Mouse (Mus musculus): ENCODE results near the gene Syngap1.
"Not testable (repeated sequence)": the region's sequence is repeated elsewhere in the genome, so short reads cannot be mapped to it uniquely, and the experiment has no call there.

Gene Syngap1

GRCm38 (mm10) chr17:26941031-26941789 is at the start of gene Syngap1:
Gene Syngap1 (plus strand): TSS chr17:26941253.
- peak in 1 of 2 experiments; percentile 36 for DNase-seq (ENCODE audit: low spot score in 2 of 2)

DNA sequence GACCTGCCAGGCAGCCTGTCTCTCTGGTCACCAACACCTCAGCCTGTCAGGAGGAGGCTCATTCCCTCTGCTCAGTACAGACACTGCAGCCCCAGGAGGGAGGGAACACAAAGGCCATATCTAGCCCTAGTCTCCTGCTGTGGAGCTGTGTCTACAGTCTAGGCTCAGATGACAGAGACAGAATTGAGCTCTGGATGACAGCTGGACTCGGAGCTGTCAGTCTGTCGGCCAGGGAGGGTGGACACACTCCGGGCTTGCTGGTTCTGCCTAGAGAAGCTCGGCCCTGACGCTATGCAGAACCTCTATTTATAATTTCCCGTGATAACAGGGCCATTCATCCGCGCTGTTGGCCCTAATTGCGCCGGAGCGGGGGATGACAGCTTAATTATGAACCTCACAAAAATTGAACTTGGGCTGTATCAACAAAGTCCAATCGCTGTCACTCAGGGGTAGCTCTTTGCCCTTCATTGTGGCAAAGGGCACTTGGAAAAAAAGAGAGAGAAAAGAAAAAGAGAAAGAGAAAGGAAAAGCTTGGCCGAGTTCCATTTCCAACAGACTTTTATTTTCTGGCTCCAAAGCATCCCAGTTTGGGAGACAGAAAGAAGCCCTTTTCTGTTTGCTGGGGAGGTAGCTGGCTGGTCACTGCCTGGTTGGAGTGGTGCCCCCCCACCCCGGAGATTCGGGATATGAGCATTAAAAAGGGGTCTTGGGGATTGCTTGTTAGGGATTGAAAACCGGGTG is 48.2 kb upstream of the Syngap1 start:
- no peak for DNase-seq (ENCODE audit: low spot score in 2 of 2)

DNA sequence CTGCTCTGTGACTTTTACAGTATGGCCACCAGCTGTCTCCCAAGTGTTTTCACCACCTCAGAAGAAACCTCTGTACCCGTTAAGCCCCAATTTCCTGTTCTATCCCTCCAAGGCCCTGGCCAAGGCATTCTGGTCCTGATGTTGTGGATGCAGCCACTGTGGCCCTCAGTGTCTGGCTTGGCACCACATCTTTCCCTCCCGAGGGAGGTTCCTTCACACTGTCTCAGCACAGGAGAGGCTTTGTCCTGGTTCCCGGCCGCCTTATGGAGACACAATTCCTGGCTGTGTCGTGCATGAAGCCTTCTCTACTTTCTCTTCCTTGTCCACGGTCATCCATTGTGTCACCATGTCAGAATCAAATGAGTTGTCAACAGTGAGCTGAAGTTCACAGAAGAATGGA is 47.6 kb upstream of the Syngap1 start:
- DNase-seq (ENCODE audit: low spot score in 2 of 2), result no peak

- DNase-seq (ENCODE audit: low spot score in 2 of 2), result no peak
Measured at GRCm38 (mm10) chr17:26894342-26894741, 46.7 kb upstream of the Syngap1 start.

- peak in 1 of 2 experiments; percentile 40 for DNase-seq (ENCODE audit: low spot score in 2 of 2)
Measured at GRCm38 (mm10) chr17:26895578-26895977, 45.5 kb upstream of the Syngap1 start.

DNA sequence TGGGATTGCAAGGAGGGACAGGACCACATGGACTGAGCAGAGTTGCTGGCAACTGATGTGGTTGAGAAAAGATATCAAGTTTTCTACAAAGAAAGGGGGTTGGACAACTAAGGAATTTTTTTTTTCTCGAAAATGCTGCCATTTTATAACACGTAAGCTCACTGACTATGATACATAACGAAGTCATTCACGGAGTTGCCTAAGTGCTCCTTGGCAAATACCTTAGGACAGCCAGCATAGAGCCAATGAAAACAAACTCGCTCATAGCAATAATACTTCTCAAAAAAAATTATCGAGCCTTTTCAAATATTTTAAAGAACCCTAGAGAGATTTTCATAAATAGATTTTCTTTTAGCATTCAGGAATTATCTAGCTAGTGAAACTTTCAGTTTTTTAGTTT is 40.1 kb upstream of the Syngap1 start:
- no peak for DNase-seq (ENCODE audit: low spot score in 2 of 2)

DNA sequence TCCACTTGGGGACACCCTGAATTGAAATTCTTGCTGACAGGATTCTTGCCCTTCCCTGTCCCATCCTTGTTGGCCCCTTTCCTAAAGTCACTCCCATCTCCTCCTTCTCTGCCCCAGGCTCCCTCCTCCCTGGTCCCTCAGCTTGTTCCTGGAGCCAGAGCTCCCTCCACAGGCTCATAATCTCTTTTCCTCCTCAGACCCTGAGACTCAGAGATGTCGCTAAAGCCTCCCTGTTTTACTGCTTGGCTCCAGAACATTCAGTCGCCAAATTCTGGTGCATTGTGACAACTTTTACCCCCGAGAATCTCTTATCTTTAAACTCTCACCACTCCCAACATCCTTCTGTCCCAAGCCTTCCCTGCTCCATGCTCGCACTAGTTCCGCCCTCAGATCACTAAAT is 36.7 kb upstream of the Syngap1 start:
- DNase-seq (ENCODE audit: low spot score in 2 of 2), result no peak

DNA sequence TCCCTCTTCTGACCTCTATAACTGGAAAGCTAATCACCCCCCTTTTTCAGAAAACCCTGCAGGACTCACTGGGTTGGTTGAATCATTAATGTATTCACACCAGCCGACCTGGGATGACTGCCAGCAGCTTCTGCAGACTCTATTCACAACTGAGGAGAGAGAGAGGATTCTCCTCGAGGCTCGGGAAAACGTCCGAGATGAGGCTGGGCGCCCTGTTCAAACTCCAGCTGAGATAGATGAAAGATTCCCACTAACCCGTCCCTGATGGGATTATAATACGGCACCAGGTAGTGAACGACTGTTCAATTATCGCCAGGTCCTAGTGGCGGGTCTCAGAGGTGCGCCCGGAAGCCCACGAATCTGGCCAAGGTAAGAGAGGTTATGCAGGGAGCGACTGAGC is 33.5 kb upstream of the Syngap1 start:
- DNase-seq (ENCODE audit: low spot score in 2 of 2), result not testable (repeated sequence)

- DNase-seq (ENCODE audit: low spot score in 2 of 2), result no peak
Measured at GRCm38 (mm10) chr17:26915248-26915647, 25.8 kb upstream of the Syngap1 start.

GRCm38 (mm10) chr17:26916711-26917482 is 24.2 kb upstream of the Syngap1 start, which contains the start of gene Kifc5b:
Gene Kifc5b (plus strand): TSS chr17:26917091.
- peak; percentile 99 to 100 for DNase-seq (ENCODE audit: low spot score in 2 of 2)

DNA sequence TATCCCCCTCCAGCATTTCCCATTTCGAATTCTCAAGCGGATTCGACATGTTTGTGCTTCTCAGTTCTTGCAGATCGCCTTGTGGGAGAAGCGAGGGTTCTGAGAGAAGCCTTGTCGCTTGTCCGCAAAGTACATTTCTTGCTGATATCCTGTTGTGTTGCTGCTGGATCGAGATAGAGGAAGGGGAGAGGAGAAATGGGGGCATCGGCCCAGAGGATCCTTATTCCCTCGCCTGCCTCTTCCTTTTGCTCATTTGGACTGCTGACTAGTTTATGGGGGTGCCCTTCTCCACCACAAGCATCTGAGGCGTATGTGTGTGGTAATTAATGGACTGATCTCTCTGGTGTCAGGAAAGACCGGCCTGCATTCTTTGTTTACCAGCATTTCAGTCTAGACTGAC is 23.5 kb upstream of the Syngap1 start:
- DNase-seq (ENCODE audit: low spot score in 2 of 2), result not testable (repeated sequence)

DNA sequence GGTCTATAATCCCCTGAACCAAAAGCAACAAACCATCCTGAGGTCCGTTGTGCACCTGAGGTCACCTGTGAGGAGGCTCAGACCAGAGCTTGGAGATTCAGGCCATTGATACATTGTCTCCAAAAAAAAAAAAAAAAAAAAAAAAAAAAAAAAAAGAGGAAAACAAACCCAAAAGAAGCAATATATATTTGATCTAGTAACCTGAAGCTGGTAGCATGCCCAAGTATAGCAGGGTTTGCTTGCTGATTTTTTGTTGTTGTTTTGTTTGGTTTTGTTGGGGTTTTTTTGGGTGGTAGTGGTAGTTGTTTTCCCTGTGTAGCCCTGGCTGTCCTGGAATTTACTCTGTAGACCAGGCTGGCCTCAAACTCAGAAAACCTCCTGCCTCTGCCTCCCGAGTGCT is 22.7 kb upstream of the Syngap1 start:
- DNase-seq (ENCODE audit: low spot score in 2 of 2), result no peak

- DNase-seq (ENCODE audit: low spot score in 2 of 2), result not testable (repeated sequence)
Measured at GRCm38 (mm10) chr17:26919516-26919915, 21.5 kb upstream of the Syngap1 start.

DNA sequence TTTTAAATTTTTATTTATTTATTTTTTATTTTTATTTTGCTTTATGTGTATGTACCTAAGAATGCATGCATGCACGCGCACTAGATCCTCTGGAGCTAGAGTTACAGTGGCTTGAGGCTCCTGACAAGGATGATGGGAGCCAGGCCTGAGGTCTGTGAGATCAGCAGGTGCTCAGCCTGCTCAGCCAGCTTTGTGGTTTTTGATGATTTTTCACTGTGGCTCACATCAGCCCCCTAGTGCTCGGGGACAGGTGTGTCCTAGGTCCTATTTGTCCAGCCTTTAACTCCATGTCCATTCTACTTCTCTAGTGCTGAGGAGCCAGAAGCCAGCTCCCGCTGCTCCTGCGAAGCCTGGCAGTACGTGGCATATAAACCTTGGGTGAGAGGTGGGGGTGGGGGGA is 18.7 kb upstream of the Syngap1 start:
- not testable (repeated sequence) for DNase-seq (ENCODE audit: low spot score in 2 of 2)

DNA sequence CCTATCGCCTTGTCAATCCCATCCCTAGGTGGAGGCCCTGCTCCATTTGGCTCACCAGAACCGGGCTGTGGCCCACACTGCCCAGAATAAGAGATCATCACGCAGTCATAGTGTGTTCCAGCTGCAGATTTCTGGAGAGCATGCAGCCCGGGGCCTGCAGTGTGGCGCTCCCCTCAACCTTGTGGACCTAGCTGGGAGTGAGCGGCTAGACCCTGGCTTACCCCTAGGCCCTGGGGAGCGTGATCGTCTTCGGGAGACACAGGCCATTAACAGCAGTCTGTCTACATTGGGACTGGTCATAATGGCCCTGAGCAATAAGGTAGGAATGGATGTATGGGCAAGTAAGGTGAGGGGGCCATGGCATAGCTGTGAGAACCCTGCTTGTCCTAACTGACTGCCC is 15.6 kb upstream of the Syngap1 start:
- not testable (repeated sequence) for DNase-seq (ENCODE audit: low spot score in 2 of 2)

DNA sequence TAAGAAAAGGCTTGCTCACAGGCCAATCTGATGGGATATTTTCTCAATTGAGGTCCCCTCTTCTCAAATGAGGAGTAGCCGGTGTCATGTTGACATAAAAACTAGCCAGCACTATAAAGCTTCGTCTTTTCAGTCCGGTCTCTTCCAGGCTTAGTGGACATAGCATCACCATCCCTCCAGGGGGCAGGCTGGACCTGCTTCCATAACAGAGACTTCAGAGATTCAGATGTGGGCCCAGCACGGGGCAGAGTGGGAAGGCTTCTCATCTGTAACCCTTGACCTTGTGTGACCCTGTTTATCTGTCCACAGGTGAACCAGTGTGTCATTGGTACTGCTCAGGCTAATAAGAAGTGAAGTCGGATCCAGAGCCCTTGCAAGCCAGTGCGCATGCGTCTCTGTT is 9.3 kb upstream of the Syngap1 start:
- DNase-seq (ENCODE audit: low spot score in 2 of 2), result not testable (repeated sequence)

DNA sequence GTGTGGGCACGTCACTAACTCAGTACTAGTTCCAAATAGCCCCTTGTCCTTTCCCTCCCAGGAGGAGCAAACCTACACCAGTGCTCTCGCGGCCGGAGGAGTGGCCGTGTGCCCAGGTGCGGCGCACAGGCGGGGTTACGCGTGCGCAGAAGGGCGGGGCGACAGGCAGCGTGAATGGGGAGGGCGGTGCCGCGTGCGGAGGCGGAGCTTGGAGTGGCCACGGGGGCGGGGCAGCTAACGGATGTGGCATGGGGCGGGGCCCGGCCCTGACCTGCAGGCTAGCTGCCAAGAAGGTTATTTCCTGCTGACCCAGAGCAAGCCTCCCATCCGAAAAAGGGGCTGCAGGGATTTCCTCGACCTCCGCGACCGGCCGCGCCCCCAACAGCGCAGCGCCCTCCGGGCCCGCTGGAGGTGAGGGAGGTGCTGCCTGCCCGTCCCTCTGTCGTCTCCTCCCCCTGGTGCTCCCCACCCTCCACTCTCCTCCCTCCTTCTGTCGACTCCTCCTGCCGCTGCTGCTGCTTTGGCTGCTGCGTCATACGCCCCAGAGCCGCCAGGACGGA is 8.1 kb upstream of the Syngap1 start, which contains the start of gene Phf1:
Gene Phf1 (plus strand): TSS at position 214 of the 560 bp plus-strand sequence.
- peak; percentile 82 to 89 for DNase-seq (ENCODE audit: low spot score in 2 of 2)

DNA sequence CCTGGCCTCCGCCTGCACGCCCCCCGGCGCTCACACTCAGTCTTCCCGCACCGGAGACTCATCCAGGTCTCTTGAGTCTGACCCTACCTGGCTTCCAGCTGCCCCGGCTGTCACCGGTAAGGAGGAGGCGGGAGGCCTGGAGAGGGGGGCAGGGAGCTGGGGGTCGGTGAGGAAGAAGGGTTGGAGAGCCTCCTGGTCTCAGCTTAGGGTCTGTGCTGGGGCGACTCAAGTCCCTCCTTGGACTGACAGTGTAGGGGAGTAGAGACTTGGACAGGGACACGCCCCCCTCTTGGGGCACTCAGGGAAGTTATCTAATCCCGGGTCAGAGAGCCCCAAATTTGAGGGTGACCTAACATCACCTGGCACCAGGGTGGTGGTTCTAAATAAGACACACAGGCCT is 7.6 kb upstream of the Syngap1 start:
- DNase-seq (ENCODE audit: low spot score in 2 of 2), result no peak

GRCm38 (mm10) chr17:26933885-26934827 is 6.9 kb upstream of the Syngap1 start:
- DNase-seq (ENCODE audit: low spot score in 2 of 2), result no peak

- no peak for DNase-seq (ENCODE audit: low spot score in 2 of 2)
Measured at GRCm38 (mm10) chr17:26935027-26935426, 6.0 kb upstream of the Syngap1 start.

- no peak for DNase-seq (ENCODE audit: low spot score in 2 of 2)
Measured at GRCm38 (mm10) chr17:26936453-26936852, 4.6 kb upstream of the Syngap1 start.
